Mouse (Mus musculus) bone marrow, adult 2 months (tissue): ENCODE results near the gene Gale. TPM values are rescaled to one million over a fixed set of nuclear protein-coding genes. Genes with fewer than 3 reads are reported as not detected.
"Not testable (repeated sequence)": the region's sequence is repeated elsewhere in the genome, so short reads cannot be mapped to it uniquely, and the experiment has no call there.

ENCODE experiments used
- H3K27ac ChIP-seq: fragments of 200-500 bp; 2 replicates; pipeline ENCODE4 v1.5.1; 2012; ENCODE audit warnings: low read depth, mild to moderate bottlenecking, control low read depth, inconsistent platforms, low read length; ENCODE audit not compliant: control insufficient read depth, poor library complexity, insufficient read depth
- H3K4me1 ChIP-seq: fragments of 200-500 bp; 2 replicates; pipeline ENCODE4 v1.6.1; 2011; ENCODE audit warnings: low read length; ENCODE audit not compliant: control insufficient read depth, insufficient read depth
- H3K4me3 ChIP-seq: fragments of 200-500 bp; replicated peaks from 2 replicates; pipeline ENCODE3; 2011; ENCODE audit warnings: mild to moderate bottlenecking, low read depth, low read length, control low read depth; ENCODE audit not compliant: control insufficient read depth
- CTCF ChIP-seq: fragments of 200-500 bp; IDR thresholded peaks from 2 replicates; pipeline ENCODE4 v1.5.1; 2011; ENCODE audit warnings: low read length, control low read depth; ENCODE audit not compliant: control insufficient read depth, insufficient read depth
- POLR2A ChIP-seq: fragments of 200-500 bp; IDR thresholded peaks from 2 replicates; pipeline ENCODE4 v1.6.1; 2011; ENCODE audit warnings: low read depth, mild to moderate bottlenecking, control low read depth, low read length, borderline replicate concordance; ENCODE audit not compliant: control insufficient read depth
- WGBS: fragments of 180-500 bp; shearing (Covaris S2); methylation state at CpG from one replicate; pipeline ENCODE4 v1.1.7; 2018; 5-methylcytosine and 5-hydroxymethylcytosine counted together
- polyA plus RNA-seq: library from polyadenylated mRNA; stranded (reverse); fragments of >200 nt; gene quantifications from 2 replicates; pipeline ENCODE4 v1.2.4, GENCODE M21; 2011; ENCODE audit warnings: low replicate concordance; ENCODE audit not compliant: missing spikeins, insufficient read depth, insufficient read length

Gale gene
- polyA plus RNA-seq, 1 experiment: 11.0 TPM

- no peaks in the 10 kb centered on the region for H3K4me1 ChIP-seq
- no peak overlapping the region for H3K4me3 ChIP-seq
- 85% methylated on average over 18 of the region's 18 CpGs for WGBS
- no peak for TF ChIP-seq POLR2A
- no peak for TF ChIP-seq CTCF
- no peak overlapping the region for H3K27ac ChIP-seq
Observed at GRCm38 (mm10) chr4:135967086-135967760, 3.7 kb downstream of the Gale start.

DNA sequence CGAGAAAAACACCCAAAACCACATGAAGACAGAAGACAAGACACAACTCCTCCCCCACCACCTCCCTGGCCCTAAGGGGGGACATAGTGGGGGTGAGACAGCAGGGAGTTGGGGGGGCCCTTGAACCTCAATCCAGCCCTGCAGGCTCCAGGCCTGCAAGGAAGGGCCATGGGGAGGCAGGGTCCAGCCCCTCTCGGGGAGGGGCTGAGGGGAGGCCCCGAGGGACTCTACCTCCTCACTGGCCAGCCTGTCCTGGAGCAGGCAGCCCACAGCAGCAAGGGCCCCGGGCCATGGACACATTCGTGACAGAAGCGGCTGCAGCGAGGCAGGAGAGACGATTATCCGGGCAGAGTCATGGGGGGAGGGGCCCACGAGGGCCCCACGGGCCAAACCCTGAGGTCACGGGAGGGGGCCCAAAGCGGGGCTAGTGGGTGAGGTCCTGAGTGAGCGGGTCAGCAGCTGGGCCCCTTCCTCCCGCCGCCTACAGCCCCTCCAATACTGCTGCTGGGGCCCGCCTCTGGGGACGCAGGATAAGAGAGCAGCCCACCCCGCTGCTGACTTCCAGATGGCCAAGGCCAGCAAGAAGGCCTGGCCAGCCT lies 4.8 kb downstream of the Gale start:
- no peak for TF ChIP-seq CTCF
- TF ChIP-seq POLR2A: no peak
- Histone ChIP-seq H3K27ac (no peak overlapping the region), H3K4me3 (no peak overlapping the region), H3K4me1 (peaks cover 3% of the 10 kb centered on the region)
- 85% methylated on average over 19 of the region's 19 CpGs for WGBS

DNA sequence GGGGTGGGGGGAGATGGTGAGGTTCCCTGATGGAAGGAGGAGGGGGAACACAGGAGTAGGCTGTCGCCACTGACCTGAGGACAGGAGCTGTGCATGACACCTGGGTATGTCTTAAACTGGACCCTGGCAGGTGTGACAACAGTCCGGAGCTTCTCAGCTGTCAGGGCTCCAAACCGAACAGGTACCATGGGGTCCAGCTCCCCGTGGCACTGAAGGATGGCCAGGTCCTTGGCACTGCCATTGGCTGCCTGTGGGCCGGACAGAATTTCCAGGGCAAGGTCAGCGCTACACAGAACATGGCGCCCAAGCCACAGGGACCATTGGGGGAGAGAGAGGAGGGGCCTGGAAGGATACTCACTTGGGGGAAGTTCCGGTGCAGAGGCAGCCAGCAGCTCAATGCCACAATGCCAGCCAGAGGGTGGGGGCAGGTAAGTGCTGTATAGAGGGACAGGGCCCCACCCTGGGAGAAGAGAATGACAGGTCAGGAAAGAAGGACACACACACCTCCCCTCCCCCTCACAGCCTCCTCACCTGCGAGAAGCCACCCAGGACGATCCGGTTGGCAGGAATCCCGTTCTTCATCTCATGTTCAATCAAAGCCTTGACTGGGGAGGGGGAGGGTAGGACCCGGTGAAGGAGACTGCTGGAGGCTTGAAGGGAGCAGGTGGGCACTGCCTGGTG lies 5.7 kb downstream of the Gale start:
- TF ChIP-seq POLR2A: no peak
- no peak for TF ChIP-seq CTCF
- no peak overlapping the region for H3K4me3 ChIP-seq
- 83% methylated on average over 13 of the region's 13 CpGs for WGBS
- no peak overlapping the region for H3K27ac ChIP-seq
- H3K4me1 ChIP-seq: peaks cover 4% of the 10 kb centered on the region

GRCm38 (mm10) chr4:135970585-135970984 lies 7.1 kb downstream of the Gale start:
- no peak overlapping the region for H3K27ac ChIP-seq
- H3K4me1 ChIP-seq: peaks cover 4% of the 10 kb centered on the region
- no peak overlapping the region for H3K4me3 ChIP-seq
- TF ChIP-seq POLR2A: no peak
- TF ChIP-seq CTCF: no peak
- 86% methylated on average over 11 of the region's 11 CpGs for WGBS

DNA sequence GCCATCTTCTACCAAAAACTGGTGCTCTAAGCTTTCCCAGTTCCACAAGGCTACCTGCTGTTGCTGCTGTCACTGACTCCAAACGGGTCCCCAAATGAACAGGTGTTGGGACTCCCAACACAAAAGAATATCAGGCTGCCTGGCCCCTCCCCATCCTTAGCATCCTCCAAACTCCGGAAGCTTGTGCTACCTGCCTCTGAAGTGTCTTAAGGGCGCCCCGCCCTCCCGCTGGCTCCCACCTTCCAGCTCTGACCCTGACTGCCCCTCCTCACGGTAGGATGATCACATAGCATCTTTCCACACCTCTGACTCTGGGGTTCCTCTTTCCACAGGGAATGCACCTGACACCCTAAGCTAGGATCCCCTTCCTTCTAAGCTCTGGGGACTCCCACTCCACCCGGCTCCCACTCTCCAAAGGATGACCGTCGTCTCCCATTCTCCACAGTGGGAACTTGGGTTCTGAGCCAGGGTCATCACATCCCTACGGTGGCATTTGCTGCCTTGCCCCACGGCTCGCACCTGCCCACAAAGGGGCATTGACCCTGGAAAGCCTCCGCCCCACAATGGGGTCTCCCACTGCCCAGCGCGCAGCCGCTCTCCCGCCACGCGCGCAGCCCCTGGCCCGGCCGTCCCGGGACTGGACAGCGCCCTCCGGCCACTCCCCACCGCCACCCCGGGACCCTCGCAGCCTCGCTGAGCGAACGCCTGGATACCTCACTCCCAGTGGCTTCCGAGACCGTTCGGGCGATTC lies 8.5 kb downstream of the Gale start:
- Histone ChIP-seq H3K4me3 (peak overlapping the region; percentile 69), H3K4me1 (peaks cover 4% of the 10 kb centered on the region), H3K27ac (peak overlapping the region; percentile 43)
- no peak for TF ChIP-seq POLR2A
- TF ChIP-seq CTCF: no peak
- WGBS: under 1% methylated on average over 35 of the region's 35 CpGs

DNA sequence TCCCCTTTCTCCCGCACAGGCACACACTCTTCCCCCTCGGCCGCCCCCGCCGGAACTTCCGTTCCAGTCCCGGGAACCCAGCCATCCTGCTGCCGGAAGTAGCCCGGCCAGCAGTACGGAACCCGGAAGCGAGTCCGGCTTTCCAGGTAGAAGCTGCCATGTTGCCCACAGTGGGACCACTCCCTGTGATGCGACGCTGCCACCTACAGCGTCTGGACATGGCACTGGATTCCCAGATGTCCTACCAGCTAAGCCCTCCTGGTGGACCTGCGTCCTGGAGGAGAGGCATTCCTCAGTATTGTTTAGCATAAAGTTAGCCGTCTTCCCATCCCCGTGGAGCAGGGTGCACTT lies 9.0 kb downstream of the Gale start, which contains the start of gene Lypla2:
TSS of gene Lypla2 (minus strand) at position 71 of the 351 bp plus-strand sequence.
- H3K27ac ChIP-seq: peak within 1 kb of the TSS; percentile 88
- peak within 1 kb of the TSS; percentile 69 for H3K4me3 ChIP-seq
- peak; percentile 84; the same call in 1 of the 2 replicates for TF ChIP-seq POLR2A
- no peak for TF ChIP-seq CTCF
- under 1% methylated on average over 19 of the region's 19 CpGs for WGBS
- H3K4me1 ChIP-seq: peaks cover 4% of the 10 kb centered on the region

DNA sequence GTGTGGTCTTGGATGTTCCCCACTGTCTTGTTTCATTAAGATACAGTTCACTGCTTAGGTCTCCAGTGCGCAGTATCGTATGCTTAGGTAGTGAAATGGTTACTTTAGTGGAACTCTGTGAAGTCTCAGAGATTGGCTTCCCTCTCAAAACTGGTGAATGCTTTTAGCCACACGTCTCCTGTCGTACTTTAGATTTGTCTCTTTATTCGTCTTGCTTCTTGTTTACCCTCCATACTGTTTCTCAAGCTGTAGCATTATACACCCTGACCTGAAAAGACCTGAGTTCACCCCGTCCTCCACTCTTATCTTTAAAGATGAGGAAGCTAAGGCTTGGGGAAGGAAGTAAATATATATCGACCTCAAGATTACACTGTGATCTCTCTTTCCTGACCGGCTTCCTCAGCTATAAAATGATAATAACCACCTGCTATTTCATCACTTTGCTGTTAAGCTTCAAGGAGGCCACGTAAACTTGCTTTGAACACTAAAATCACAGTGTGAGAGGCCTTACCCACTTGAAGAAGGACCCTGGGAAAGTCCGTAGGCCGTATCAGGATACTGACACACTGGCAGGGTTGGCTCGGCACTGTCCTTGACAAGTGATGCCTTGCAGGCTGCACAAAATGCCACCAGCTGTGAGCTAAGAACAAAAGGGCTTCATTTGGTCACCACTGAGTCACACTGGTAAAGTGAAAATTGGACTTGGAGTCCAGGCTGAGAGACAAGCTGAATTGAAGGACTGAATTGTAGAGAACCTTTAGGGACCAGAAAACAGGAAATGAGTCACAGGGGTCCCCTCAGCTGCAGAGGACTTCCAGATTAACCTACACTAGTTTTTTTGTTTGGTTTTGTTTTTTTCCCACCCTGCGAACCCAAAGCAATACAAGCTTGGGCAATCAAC lies 9.6 kb downstream of the Gale start:
- 12% methylated on average over 13 of the region's 13 CpGs for WGBS
- peak overlapping the region; percentile 69 for H3K4me3 ChIP-seq
- H3K27ac ChIP-seq: peak overlapping the region; percentile 88
- no peak for TF ChIP-seq CTCF
- TF ChIP-seq POLR2A: no peak
- H3K4me1 ChIP-seq: peaks cover 4% of the 10 kb centered on the region

DNA sequence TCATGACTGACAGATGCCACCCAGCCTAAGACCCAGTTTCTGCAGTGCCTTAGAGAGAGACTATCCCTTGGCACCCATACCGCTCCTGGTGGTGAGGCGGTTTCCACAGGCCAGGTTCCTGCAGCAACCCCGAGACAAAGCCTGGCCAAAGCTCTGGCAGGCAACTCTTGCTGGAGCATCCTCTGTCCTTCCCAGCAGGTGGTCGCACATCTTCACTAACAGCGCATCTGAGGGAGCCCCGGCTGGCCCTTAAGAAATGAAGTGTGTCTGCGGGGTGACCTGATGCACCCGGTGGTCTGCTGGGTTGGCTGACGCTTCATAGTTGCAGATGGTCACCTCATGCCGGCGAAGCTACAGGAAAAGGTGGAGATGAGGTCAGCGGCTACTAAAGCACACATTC lies 12.6 kb downstream of the Gale start:
- Histone ChIP-seq H3K27ac (no peak overlapping the region), H3K4me3 (no peak overlapping the region), H3K4me1 (peaks cover 6% of the 10 kb centered on the region)
- TF ChIP-seq CTCF: no peak
- TF ChIP-seq POLR2A: no peak
- 94% methylated on average over 12 of the region's 12 CpGs for WGBS

DNA sequence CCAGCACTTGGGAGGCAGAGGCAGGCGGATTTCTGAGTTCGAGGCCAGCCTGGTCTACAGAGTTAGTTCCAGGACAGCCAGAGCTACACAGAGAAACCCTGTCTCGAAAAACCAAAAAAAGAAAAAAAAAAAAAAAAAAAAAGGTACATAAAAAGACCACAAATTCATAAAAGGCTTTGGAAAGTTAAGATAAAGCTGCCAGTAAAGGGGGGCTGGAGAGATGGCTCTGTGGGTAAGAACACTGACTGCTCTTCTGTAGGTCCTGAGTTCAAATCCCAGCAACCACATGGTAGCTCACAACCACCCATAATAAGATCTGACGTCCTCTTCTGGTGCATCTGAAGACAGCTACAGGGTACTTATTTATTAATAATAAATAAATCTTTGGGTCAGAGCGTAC lies 16.7 kb downstream of the Gale start:
- not testable (repeated sequence) for H3K4me1 ChIP-seq, H3K27ac ChIP-seq
- WGBS: 84% methylated on average over 5 of the region's 5 CpGs

More for the DNA sequence above, 16.7 kb downstream of the Gale start:
- not testable (repeated sequence) for H3K4me3 ChIP-seq
